Mouse (Mus musculus) MEL (cell line): ENCODE results near the gene Igf2bp3.

Experiments used
- BHLHE40 ChIP-seq: IDR thresholded peaks from 2 replicates; pipeline ENCODE4 v1.6.1; 2012; ENCODE audit warnings: low read depth, mild to moderate bottlenecking, inconsistent platforms, low read length, improper control_type of control experiment, borderline replicate concordance
- CHD1 ChIP-seq: IDR thresholded peaks from 2 replicates; pipeline ENCODE4 v1.6.1; 2012; ENCODE audit warnings: low read depth, mild to moderate bottlenecking, inconsistent platforms, low read length, improper control_type of control experiment
- CHD2 ChIP-seq: IDR thresholded peaks from 2 replicates; pipeline ENCODE4 v1.6.1; 2011; ENCODE audit warnings: low read length, improper control_type of control experiment
- CTCF ChIP-seq, 3 experiments: IDR thresholded peaks in 2 of 3; conservative IDR thresholded peaks in 1 of 3; 2 replicates each; pipeline ENCODE4 v1.5.1; 2011 to 2012; ENCODE audit warnings: low read length in 3 of 3, low read depth in 2 of 3, mild to moderate bottlenecking in 2 of 3, improper control_type of control experiment in 1 of 3, inconsistent platforms in 1 of 3, mixed read lengths in 1 of 3, moderate library complexity in 1 of 3; ENCODE audit not compliant: control insufficient read depth in 1 of 3, insufficient read depth in 1 of 3, poor library complexity in 1 of 3, severe bottlenecking in 1 of 3
- GABPA ChIP-seq: IDR thresholded peaks from 2 replicates; pipeline ENCODE4 v1.6.1; 2012; ENCODE audit warnings: low read depth, mild to moderate bottlenecking, inconsistent platforms, low read length, improper control_type of control experiment, moderate library complexity
- JUND ChIP-seq: IDR thresholded peaks from 2 replicates; pipeline ENCODE4 v1.6.1; 2011; ENCODE audit warnings: low read depth, mild to moderate bottlenecking, improper control_type of control experiment, low read length
- KAT2A ChIP-seq: conservative IDR thresholded peaks from 2 replicates; pipeline ENCODE4 v1.6.1; 2012; ENCODE audit warnings: low read depth, low read length, improper control_type of control experiment, inconsistent platforms
- MYC ChIP-seq: IDR thresholded peaks from 2 replicates; pipeline ENCODE4 v1.6.1; 2011; ENCODE audit warnings: low read depth, mild to moderate bottlenecking, low read length, improper control_type of control experiment, moderate library complexity
- NRF1 ChIP-seq: IDR thresholded peaks from 2 replicates; pipeline ENCODE4 v1.6.1; 2014; ENCODE audit warnings: low read depth, mild to moderate bottlenecking, inconsistent platforms, low read length, improper control_type of control experiment, moderate library complexity; ENCODE audit not compliant: poor library complexity, insufficient read depth, severe bottlenecking
- POLR2A ChIP-seq, 2 experiments: IDR thresholded peaks; 2 replicates each; pipeline ENCODE4 v1.6.1; 2011 to 2012; ENCODE audit warnings: low read length in 2 of 2, mild to moderate bottlenecking in 2 of 2, control low read depth in 1 of 2, improper control_type of control experiment in 1 of 2, low read depth in 1 of 2, moderate library complexity in 1 of 2; ENCODE audit not compliant: control insufficient read depth in 1 of 2, insufficient read depth in 1 of 2, poor library complexity in 1 of 2
- RCOR1 ChIP-seq: IDR thresholded peaks from 2 replicates; pipeline ENCODE4 v1.6.1; 2012; ENCODE audit warnings: low read depth, mild to moderate bottlenecking, inconsistent platforms, low read length, improper control_type of control experiment
- TAL1 ChIP-seq: IDR thresholded peaks from 2 replicates; pipeline ENCODE4 v1.6.1; 2012; ENCODE audit warnings: mild to moderate bottlenecking, inconsistent platforms, low read length, moderate library complexity, mixed read lengths
- TBP ChIP-seq: IDR thresholded peaks from 2 replicates; pipeline ENCODE4 v1.8.0; 2011; ENCODE audit warnings: low read depth, low read length, improper control_type of control experiment

GRCm38 (mm10) chr6:49168648-49169047 lies 46.1 kb downstream of the Igf2bp3 start:
- TF ChIP-seq NRF1 (no peak), CTCF (IDR thresholded peaks at IDR 0.05 in 2 of 3, conservative IDR thresholded peaks at IDR 0.05 in 1 of 3; ENCODE audit: control insufficient read depth in 1 of 3, insufficient read depth in 1 of 3, low read depth in 2 of 3, low read length in 3 of 3, poor library complexity in 1 of 3, severe bottlenecking in 1 of 3) (no peak), CHD2 (no peak), CHD1 (no peak), MYC (no peak), KAT2A (no peak), TAL1 (no peak), GABPA (no peak), BHLHE40 (no peak), RCOR1 (no peak), JUND (no peak), POLR2A (IDR thresholded peaks at IDR 0.05; ENCODE audit: control insufficient read depth in 1 of 2, insufficient read depth in 1 of 2, low read depth in 1 of 2, low read length in 2 of 2, poor library complexity in 1 of 2) (no peak), TBP (no peak)
